Mouse (Mus musculus): Measurements from ENCODE around the gene Gdpgp1.

DNA sequence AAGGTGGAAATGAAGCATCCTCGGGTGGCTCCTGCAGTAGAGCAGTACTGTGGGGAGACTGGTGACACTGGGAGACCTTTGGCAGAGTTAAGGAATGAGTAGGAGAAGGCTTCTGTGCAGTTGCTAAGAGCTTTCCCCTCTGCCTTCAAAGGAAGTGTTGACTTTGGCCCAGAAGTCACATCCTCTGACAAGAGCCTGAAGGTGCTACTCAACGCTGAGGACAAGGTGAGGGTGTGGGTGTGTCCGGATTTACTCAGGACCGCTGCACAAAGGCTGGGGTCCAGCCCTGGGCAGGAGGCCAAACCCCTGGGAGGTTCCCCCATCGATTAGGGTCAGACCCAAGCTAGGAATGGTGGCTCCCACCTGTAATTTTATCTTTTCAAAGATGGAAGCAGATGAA, 51.7 kb downstream of the Gdpgp1 start:
- TF ChIP-seq USF1 (IDR thresholded peaks at IDR 0.05; ENCODE audit: low read depth, low read length) (no peak), POLR2A (IDR thresholded peaks at IDR 0.05; ENCODE audit: low read depth, low read length) (no peak), CTCF (conservative IDR thresholded peaks at IDR 0.05 in 1 of 2, IDR thresholded peaks at IDR 0.05 in 1 of 2; ENCODE audit: low read depth in 2 of 2, low read length in 2 of 2) (no peak), MAFK (IDR thresholded peaks at IDR 0.05; ENCODE audit: insufficient replicate concordance, low read length) (no peak), ELF1 (IDR thresholded peaks at IDR 0.05; ENCODE audit: low read depth, low read length) (no peak), MAX (IDR thresholded peaks at IDR 0.05; ENCODE audit: low read length) (no peak), E2F4 (IDR thresholded peaks at IDR 0.05; ENCODE audit: insufficient replicate concordance, low read depth, low read length) (no peak), JUN (IDR thresholded peaks at IDR 0.05; ENCODE audit: insufficient read depth, low read depth, low read length) (no peak), NELFE (IDR thresholded peaks at IDR 0.05; ENCODE audit: low read depth, low read length) (no peak), MYC (IDR thresholded peaks at IDR 0.05; ENCODE audit: low read depth, low read length) (no peak), BHLHE40 (IDR thresholded peaks at IDR 0.05; ENCODE audit: low read depth, low read length) (no peak), EP300 (IDR thresholded peaks at IDR 0.05; ENCODE audit: low read length) (no peak), RCOR1 (conservative IDR thresholded peaks at IDR 0.05; ENCODE audit: low read depth, low read length) (no peak), ZNF384 (IDR thresholded peaks at IDR 0.05; ENCODE audit: low read depth, low read length) (no peak)
